Mouse (Mus musculus) spleen, adult 2 months (tissue): ENCODE data around the gene Crocc. TPM values are rescaled to one million over a fixed set of nuclear protein-coding genes. Genes with fewer than 3 reads are reported as not detected.

ENCODE experiments used
- DNase-seq, 2 experiments: peaks; one replicate each; pipeline versions ENCODE4 v3.0.0 to v3.0.0-alpha.2; 2012 to 2021; ENCODE audit warnings: low spot score in 2 of 2, low read depth in 1 of 2
- H3K27ac ChIP-seq: fragments of 200-500 bp; 2 replicates; pipeline ENCODE4 v1.5.1; 2012; ENCODE audit warnings: low read length, inconsistent platforms; ENCODE audit not compliant: insufficient read depth
- H3K27me3 ChIP-seq: fragments of 200-500 bp; 2 replicates; pipeline ENCODE4 v1.6.1; 2012; ENCODE audit warnings: mild to moderate bottlenecking, moderate library complexity, low read length, inconsistent platforms; ENCODE audit not compliant: control insufficient read depth, insufficient read depth
- H3K36me3 ChIP-seq: fragments of 200-500 bp; 2 replicates; pipeline ENCODE4 v1.6.1; 2012; ENCODE audit warnings: mild to moderate bottlenecking, low read length, inconsistent platforms; ENCODE audit not compliant: control insufficient read depth, insufficient read depth
- H3K4me1 ChIP-seq: fragments of 200-500 bp; 2 replicates; pipeline ENCODE4 v1.6.1; 2011; ENCODE audit warnings: inconsistent platforms; ENCODE audit not compliant: control insufficient read depth, insufficient read depth, insufficient read length
- H3K4me3 ChIP-seq: fragments of 200-500 bp; 2 replicates; pipeline ENCODE4 v1.5.1; 2011; ENCODE audit warnings: mild to moderate bottlenecking, inconsistent platforms; ENCODE audit not compliant: insufficient read depth, insufficient read length; ENCODE audit errors: extremely low read depth
- CTCF ChIP-seq: fragments of 200-500 bp; IDR thresholded peaks from 2 replicates; pipeline ENCODE4 v1.5.1; 2011; ENCODE audit warnings: mild to moderate bottlenecking, inconsistent platforms; ENCODE audit not compliant: insufficient read depth, insufficient read length, insufficient replicate concordance; ENCODE audit errors: extremely low read depth
- POLR2A ChIP-seq: fragments of 200-500 bp; IDR thresholded peaks from 2 replicates; pipeline ENCODE4 v1.6.1; 2011; ENCODE audit warnings: low read depth, low read length, inconsistent platforms
- WGBS: fragments of 180-500 bp; shearing (Covaris S2); methylation state at CpG from one replicate; pipeline ENCODE4 v1.1.7; 2018; 5-methylcytosine and 5-hydroxymethylcytosine counted together
- polyA plus RNA-seq: library from polyadenylated mRNA; depleted of rRNA; stranded (reverse); fragments of >200 nt; gene quantifications from 2 replicates; pipeline ENCODE4 v1.2.3, GENCODE M21; 2012

Crocc gene
- polyA plus RNA-seq, 1 experiment = 9.8 TPM

DNA sequence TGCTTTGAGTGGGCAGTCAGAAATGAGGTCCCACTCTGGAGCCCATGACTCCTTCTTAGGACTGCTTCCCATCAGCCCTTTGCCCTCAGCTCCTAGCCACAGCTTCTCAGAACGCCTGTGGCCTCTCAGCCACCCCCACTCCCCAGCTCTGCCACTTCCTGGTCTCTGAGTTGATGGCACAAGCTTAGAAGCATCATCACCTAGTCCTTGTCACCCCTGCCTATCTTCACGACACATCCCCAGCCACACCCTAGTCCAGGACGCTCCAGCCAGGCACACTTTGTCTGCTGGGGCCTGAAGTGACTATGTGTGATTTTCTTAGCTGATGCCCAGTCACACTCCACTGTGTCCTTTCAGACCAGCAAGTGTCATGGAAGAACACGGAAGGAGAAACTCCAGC lies 38.6 kb upstream of the Crocc start:
- Histone ChIP-seq H3K36me3 (no peaks in the 10 kb centered on the region), H3K27ac (no peak overlapping the region), H3K4me1 (no peaks in the 10 kb centered on the region), H3K27me3 (no peaks in the 10 kb centered on the region), H3K4me3 (no peak overlapping the region)
- DNase-seq = no peak
- no peak for TF ChIP-seq POLR2A
- TF ChIP-seq CTCF = no peak
- 52% methylated on average over 4 of the region's 4 CpGs for WGBS

GRCm38 (mm10) chr4:141096710-141097109 lies 36.4 kb upstream of the Crocc start:
- Histone ChIP-seq H3K36me3 (no peaks in the 10 kb centered on the region), H3K27ac (no peak overlapping the region), H3K4me1 (no peaks in the 10 kb centered on the region), H3K4me3 (no peak overlapping the region), H3K27me3 (no peaks in the 10 kb centered on the region)
- WGBS = 42% methylated on average over 9 of the region's 9 CpGs
- no peak for DNase-seq
- no peak for TF ChIP-seq CTCF
- TF ChIP-seq POLR2A = no peak

- Histone ChIP-seq H3K4me3 (no peak overlapping the region), H3K4me1 (no peaks in the 10 kb centered on the region), H3K27me3 (no peaks in the 10 kb centered on the region), H3K36me3 (no peaks in the 10 kb centered on the region), H3K27ac (no peak overlapping the region)
- TF ChIP-seq POLR2A = no peak
- no peak for TF ChIP-seq CTCF
- DNase-seq = no peak
- WGBS = 93% methylated on average over 10 of the region's 10 CpGs
These were observed 34.7 kb upstream of the Crocc start for GRCm38 (mm10) chr4:141095016-141095415.

GRCm38 (mm10) chr4:141088714-141089113 lies 28.4 kb upstream of the Crocc start:
- 72% methylated on average over 9 of the region's 9 CpGs for WGBS
- H3K27ac ChIP-seq = no peak overlapping the region
- H3K4me3 ChIP-seq = no peak overlapping the region
- TF ChIP-seq CTCF (no peak), POLR2A (no peak)
- H3K27me3 ChIP-seq = no peaks in the 10 kb centered on the region
- no peak for DNase-seq
- no peaks in the 10 kb centered on the region for H3K4me1 ChIP-seq
- H3K36me3 ChIP-seq = no peaks in the 10 kb centered on the region

- TF ChIP-seq CTCF (no peak), POLR2A (no peak)
- no peak for DNase-seq
- H3K36me3 ChIP-seq = no peaks in the 10 kb centered on the region
- no peak within 1 kb of the TSS for H3K4me3 ChIP-seq
- H3K27ac ChIP-seq = no peak within 1 kb of the TSS
- no peaks in the 10 kb centered on the region for H3K27me3 ChIP-seq
- H3K4me1 ChIP-seq = no peaks in the 10 kb centered on the region
- WGBS = 83% methylated on average over 6 of the region's 6 CpGs
These were observed 27.7 kb upstream of the Crocc start, which contains the start of gene Spata21 for GRCm38 (mm10) chr4:141088033-141088432. Gene Spata21, plus strand, starts transcription at chr4:141088333.

GRCm38 (mm10) chr4:141086862-141087261 lies 26.5 kb upstream of the Crocc start:
- Histone ChIP-seq H3K27ac (no peak overlapping the region), H3K4me3 (no peak overlapping the region), H3K27me3 (no peaks in the 10 kb centered on the region), H3K36me3 (no peaks in the 10 kb centered on the region), H3K4me1 (no peaks in the 10 kb centered on the region)
- WGBS = 88% methylated on average over 10 of the region's 10 CpGs
- TF ChIP-seq POLR2A = no peak
- TF ChIP-seq CTCF = no peak
- no peak for DNase-seq

DNA sequence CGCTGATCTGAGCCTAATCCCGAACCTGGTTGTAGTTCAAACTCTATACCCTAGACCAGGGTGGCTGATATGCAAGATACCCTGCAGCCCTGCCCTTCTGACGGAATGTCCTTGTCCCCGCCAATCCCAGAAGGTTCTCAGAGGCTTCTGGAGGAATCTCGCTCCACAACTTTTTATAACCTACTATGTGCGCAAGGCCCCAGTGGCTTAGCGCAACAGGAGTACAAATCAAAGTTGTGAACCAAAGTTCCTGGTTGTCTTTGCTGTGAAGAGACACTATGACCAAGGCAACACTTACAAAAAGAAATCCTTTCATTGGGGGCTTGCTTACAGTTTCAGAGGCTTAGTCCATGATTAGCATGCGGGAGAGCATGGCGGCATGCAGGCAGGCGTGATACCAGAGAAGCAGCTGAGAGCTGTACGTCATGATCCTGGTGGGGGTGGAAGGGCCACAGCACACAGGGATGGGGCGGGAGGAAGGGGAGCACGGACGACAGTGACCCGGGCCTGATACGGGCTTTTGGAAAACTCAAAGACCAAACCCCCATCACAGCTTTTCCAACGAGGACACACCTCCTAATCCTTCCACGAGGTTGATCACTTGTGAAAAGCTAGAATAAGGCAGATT lies 18.3 kb upstream of the Crocc start:
- 75% methylated on average over 18 of the region's 18 CpGs for WGBS
- H3K36me3 ChIP-seq = peaks cover 3% of the 10 kb centered on the region; the same call in 1 of the 2 replicates
- H3K27ac ChIP-seq = no peak overlapping the region
- H3K4me3 ChIP-seq = no peak overlapping the region
- TF ChIP-seq CTCF (no peak), POLR2A (no peak)
- H3K4me1 ChIP-seq = peaks cover 4% of the 10 kb centered on the region; the same call in 1 of the 2 replicates
- no peak for DNase-seq
- no peaks in the 10 kb centered on the region for H3K27me3 ChIP-seq
